14 mouse cellular contexts compared by ENCODE assay signal in the genomic region with DNA sequence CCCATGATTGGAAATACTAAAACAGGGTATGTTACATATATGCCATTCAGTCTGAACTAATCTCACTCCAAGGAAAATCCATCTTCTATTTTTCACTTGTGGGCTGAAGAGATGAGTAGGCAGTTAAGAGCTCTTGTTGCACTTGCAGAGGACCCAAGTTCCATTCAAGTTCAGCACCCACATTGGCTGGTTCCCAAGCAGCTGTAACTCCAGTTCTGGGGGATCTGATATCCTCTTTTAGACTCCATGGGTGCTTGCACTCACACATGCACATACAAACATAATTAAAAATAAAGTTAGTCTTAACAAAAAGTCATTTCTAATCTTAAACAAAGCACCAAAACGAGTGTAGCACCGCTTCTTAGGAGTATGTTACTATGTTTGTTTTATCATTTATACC.
"Had no signal": no experiment of that assay in that cellular context is flagged by ENCODE, and none has a peak within 500 bp of the region (broad histone marks: within the 10 kb centered on the region; RNA-seq: fewer than 3 reads in every experiment).

No protein-coding gene starts in this region.

- ATAC-seq: midbrain, embryonic 13.5 days; midbrain, embryonic 15.5 days had no signal

- DNase-seq: lung, adult 18-20 months; lung, embryonic 14.5 days; lung, postnatal 10 days; right cerebral cortex, postnatal 14 days; thymus, adult 2 months; thymus, postnatal 25 days; thymus, postnatal 4 days had no signal

- H3K9ac ChIP-seq: lung, embryonic 14.5 days; midbrain, embryonic 13.5 days; midbrain, embryonic 15.5 days; neural tube, embryonic 12.5 days; stomach, embryonic 15.5 days had no signal

- H3K36me3 ChIP-seq: midbrain, embryonic 15.5 days; stomach, embryonic 15.5 days had no signal

- H3K9me3 ChIP-seq: megakaryocyte, embryonic 14.5 days; midbrain, embryonic 13.5 days; midbrain, embryonic 15.5 days; neural tube, embryonic 12.5 days; stomach, embryonic 15.5 days had no signal

- H3K27ac ChIP-seq: midbrain, embryonic 13.5 days; midbrain, embryonic 15.5 days; neural tube, embryonic 12.5 days; stomach, embryonic 15.5 days; stomach, postnatal 0 days had no signal

- H3K27me3 ChIP-seq: megakaryocyte, embryonic 14.5 days; midbrain, embryonic 13.5 days; midbrain, embryonic 15.5 days; neural tube, embryonic 12.5 days; stomach, embryonic 15.5 days had no signal

- H3K4me2 ChIP-seq: lung, embryonic 14.5 days; midbrain, embryonic 11.5 days; midbrain, embryonic 13.5 days; midbrain, embryonic 15.5 days; neural tube, embryonic 12.5 days; stomach, embryonic 15.5 days had no signal

- H3K4me3 ChIP-seq: megakaryocyte, embryonic 14.5 days; midbrain, embryonic 13.5 days; midbrain, embryonic 15.5 days; neural tube, embryonic 12.5 days; stomach, embryonic 15.5 days had no signal
